Mouse (Mus musculus) lung, postnatal 0 days (tissue): Measurements from ENCODE around the gene Pgrmc2. TPM values are rescaled to one million over a fixed set of nuclear protein-coding genes. Genes with fewer than 3 reads are reported as not detected.

Experiments used
- ATAC-seq: fragments of 200-750 bp; cut with Nextera tagmentation; 2 replicates; pipeline ENCODE4 v1.8.0; 2017; ENCODE audit warnings: moderate library complexity
- DNase-seq: peaks from one replicate; pipeline ENCODE4 v3.0.0-alpha.2; 2016; ENCODE audit warnings: low spot score
- H3K27ac ChIP-seq: fragments of 300-500 bp; sonication (generic); 2 replicates; pipeline ENCODE4 v1.5.1; 2014; ENCODE audit warnings: antibody characterized with exemption, mild to moderate bottlenecking, low read length, mixed read lengths
- H3K27me3 ChIP-seq: fragments of 300-500 bp; sonication (generic); replicated peaks from 2 replicates; pipeline ENCODE4 v1.6.1; 2014; ENCODE audit warnings: low read length, mixed read lengths; ENCODE audit not compliant: insufficient read depth
- H3K36me3 ChIP-seq: fragments of 300-500 bp; sonication (generic); 2 replicates; pipeline ENCODE4 v1.6.1; 2014; ENCODE audit warnings: low read length, mixed read lengths; ENCODE audit not compliant: insufficient read depth
- H3K4me1 ChIP-seq: fragments of 300-500 bp; sonication (generic); 2 replicates; pipeline ENCODE4 v1.6.1; 2014; ENCODE audit warnings: antibody characterized with exemption, low read depth, low read length, mixed read lengths; ENCODE audit not compliant: insufficient read depth
- H3K4me2 ChIP-seq: fragments of 300-500 bp; sonication (generic); replicated peaks from 2 replicates; pipeline ENCODE4 v1.6.1; 2014; ENCODE audit warnings: low read depth, mild to moderate bottlenecking, low read length, moderate library complexity, mixed read lengths
- H3K4me3 ChIP-seq: fragments of 300-500 bp; sonication (generic); 2 replicates; pipeline ENCODE4 v1.5.1; 2014; ENCODE audit warnings: low read depth, low read length
- H3K9ac ChIP-seq: fragments of 300-500 bp; sonication (generic); replicated peaks from 2 replicates; pipeline ENCODE4 v1.6.1; 2014; ENCODE audit warnings: low read depth, mild to moderate bottlenecking
- H3K9me3 ChIP-seq: fragments of 300-500 bp; sonication (generic); 2 replicates; pipeline ENCODE4 v1.6.1; 2016; ENCODE audit warnings: low read length, mixed read lengths
- CTCF ChIP-seq: IDR thresholded peaks from 2 replicates; pipeline ENCODE4 v1.5.1; 2016; ENCODE audit warnings: antibody characterized with exemption, mild to moderate bottlenecking
- EP300 ChIP-seq: IDR thresholded peaks from 2 replicates; pipeline ENCODE4 v1.6.1; 2016; ENCODE audit warnings: antibody characterized with exemption, mild to moderate bottlenecking, control low read depth
- whole genome bisulfite sequencing: fragments of 180-500 bp; shearing (Covaris S2); extraction: QIAGEN DNeasy Blood & Tissue Kit; methylation state at CpG from one replicate; pipeline ENCODE4 v1.1.7; 2014; 5-methylcytosine and 5-hydroxymethylcytosine counted together
- polyA plus RNA-seq: library from polyadenylated mRNA; unstranded; fragments of >200 nt; fragmentation: Nextera tagmentation; extraction: Ambion mirVana; gene quantifications from 2 replicates; pipeline ENCODE4 v1.2.1, GENCODE M21; 2015

Gene Pgrmc2
- polyA plus RNA-seq, 1 experiment from 2014 or later: 22.1 TPM

- peak; percentile 57 for DNase-seq
- Histone ChIP-seq H3K27me3 (no peaks in the 10 kb centered on the region), H3K9ac (peak overlapping the region; percentile 59), H3K4me1 (peaks cover 9% of the 10 kb centered on the region), H3K36me3 (no peaks in the 10 kb centered on the region), H3K4me2 (peak overlapping the region; percentile 97), H3K9me3 (no peaks in the 10 kb centered on the region), H3K4me3 (peak overlapping the region; percentile 88), H3K27ac (peak overlapping the region; percentile 84)
- TF ChIP-seq CTCF (no peak), EP300 (no peak)
- 4% methylated on average over 23 of the region's 23 CpGs for WGBS
- no peak for ATAC-seq
Observed at GRCm38 (mm10) chr3:41081474-41082301, 1.2 kb downstream of the Pgrmc2 start.

- TF ChIP-seq CTCF (no peak), EP300 (no peak)
- peaks cover 9% of the 10 kb centered on the region for H3K4me1 ChIP-seq
- H3K27ac ChIP-seq: no peak overlapping the region
- no peaks in the 10 kb centered on the region for H3K9me3 ChIP-seq
- H3K27me3 ChIP-seq: no peaks in the 10 kb centered on the region
- H3K4me3 ChIP-seq: peak overlapping the region; percentile 3; the same call in 1 of the 2 replicates
- 29% methylated on average over 3 of the region's 3 CpGs for WGBS
- no peaks in the 10 kb centered on the region for H3K36me3 ChIP-seq
- no peak for ATAC-seq
- no peak overlapping the region for H3K9ac ChIP-seq
- peak; percentile 56 for DNase-seq
- peak overlapping the region; percentile 97; the same call in 1 of the 2 replicates for H3K4me2 ChIP-seq
Observed at GRCm38 (mm10) chr3:41080724-41081123, 2.1 kb downstream of the Pgrmc2 start.

GRCm38 (mm10) chr3:41078673-41079072 lies 4.2 kb downstream of the Pgrmc2 start:
- ATAC-seq (no peak), DNase-seq (no peak)
- no peak overlapping the region for H3K27ac ChIP-seq
- no peaks in the 10 kb centered on the region for H3K27me3 ChIP-seq
- no peak overlapping the region for H3K4me2 ChIP-seq
- WGBS: 96% methylated on average over 2 of the region's 2 CpGs
- H3K4me3 ChIP-seq: no peak overlapping the region
- H3K9ac ChIP-seq: no peak overlapping the region
- no peak for TF ChIP-seq CTCF
- no peak for TF ChIP-seq EP300
- H3K9me3 ChIP-seq: no peaks in the 10 kb centered on the region
- peaks cover 9% of the 10 kb centered on the region for H3K4me1 ChIP-seq
- no peaks in the 10 kb centered on the region for H3K36me3 ChIP-seq

- no peak overlapping the region for H3K9ac ChIP-seq
- H3K36me3 ChIP-seq: no peaks in the 10 kb centered on the region
- TF ChIP-seq EP300 (0 out of 2 replicates have a peak, but pooled peaks have one; percentile 43), CTCF (no peak)
- WGBS: 57% methylated on average over 8 of the region's 8 CpGs
- peak; percentile 58 for DNase-seq
- H3K4me1 ChIP-seq: no peaks in the 10 kb centered on the region
- no peak overlapping the region for H3K4me3 ChIP-seq
- no peaks in the 10 kb centered on the region for H3K27me3 ChIP-seq
- H3K4me2 ChIP-seq: no peak overlapping the region
- H3K27ac ChIP-seq: no peak overlapping the region
- no peaks in the 10 kb centered on the region for H3K9me3 ChIP-seq
- peak; percentile 63 for ATAC-seq
Observed at GRCm38 (mm10) chr3:41075376-41075775, 7.5 kb downstream of the Pgrmc2 start.

- TF ChIP-seq EP300: no peak
- peak; percentile 50 for TF ChIP-seq CTCF
- Histone ChIP-seq H3K4me1 (no peaks in the 10 kb centered on the region), H3K36me3 (peaks cover 8% of the 10 kb centered on the region; the same call in 1 of the 2 replicates), H3K27ac (no peak overlapping the region), H3K9me3 (no peaks in the 10 kb centered on the region), H3K4me2 (no peak overlapping the region), H3K9ac (no peak overlapping the region), H3K4me3 (no peak overlapping the region), H3K27me3 (no peaks in the 10 kb centered on the region)
- WGBS: 74% methylated on average over 2 of the region's 2 CpGs
- DNase-seq: no peak
- no peak for ATAC-seq
Observed at GRCm38 (mm10) chr3:41070519-41070918, 12.3 kb downstream of the Pgrmc2 start.

GRCm38 (mm10) chr3:41065320-41065719 lies 17.5 kb downstream of the Pgrmc2 start:
- ATAC-seq (no peak), DNase-seq (no peak)
- 55% methylated on average over 2 of the region's 2 CpGs for WGBS
- Histone ChIP-seq H3K27me3 (no peaks in the 10 kb centered on the region), H3K4me3 (no peak overlapping the region), H3K9me3 (no peaks in the 10 kb centered on the region), H3K27ac (no peak overlapping the region), H3K4me1 (no peaks in the 10 kb centered on the region), H3K36me3 (peaks cover 8% of the 10 kb centered on the region; the same call in 1 of the 2 replicates), H3K4me2 (no peak overlapping the region), H3K9ac (no peak overlapping the region)
- TF ChIP-seq CTCF (no peak), EP300 (no peak)
